Mouse (Mus musculus): ENCODE results near the gene Adamtsl1. TPM values are rescaled to one million over a fixed set of nuclear protein-coding genes. Genes with fewer than 3 reads are reported as not detected.
A peak's percentile ranks its signal among the peaks of the same experiment; 100 is the strongest.

The Adamtsl1 gene
- 14.1 and 17.6 TPM in 2 replicates for polyA plus RNA-seq (2015; fragmentation: Nextera tagmentation; extraction: Ambion mirVana)

- Histone ChIP-seq H3K4me3 (peak within 1 kb of the TSS; percentile 58), H3K27ac (peak within 1 kb of the TSS; percentile 91), H3K4me1 (peaks cover 17% of the 10 kb centered on the region), H3K27me3 (peaks cover 8% of the 10 kb centered on the region; the same call in 1 of the 2 replicates), H3K9me3 (no peaks in the 10 kb centered on the region), H3K36me3 (no peaks in the 10 kb centered on the region), H3K4me2 (peak within 1 kb of the TSS; percentile 99), H3K9ac (peak within 1 kb of the TSS; percentile 47)
- 2% methylated on average over 9 of the region's 9 CpGs for WGBS
- peak; percentile 25 for ATAC-seq (ENCODE audit: borderline replicate concordance, extremely low read depth, low FRiP score, low TSS enrichment)
Observed at GRCm38 (mm10) chr4:85513792-85514191, at the start of gene Adamtsl1. Gene Adamtsl1 (plus strand): TSS chr4:85514172.

GRCm38 (mm10) chr4:85483586-85483985, 30.4 kb upstream of the Adamtsl1 start:
- H3K9me3 ChIP-seq: no peaks in the 10 kb centered on the region
- no peak for ATAC-seq (ENCODE audit: borderline replicate concordance, extremely low read depth, low FRiP score, low TSS enrichment)
- WGBS: 93% methylated on average over 6 of the region's 6 CpGs

GRCm38 (mm10) chr4:85486316-85486946, 27.5 kb upstream of the Adamtsl1 start:
- 79% methylated on average over 10 of the region's 10 CpGs for WGBS
- Histone ChIP-seq H3K4me1 (no peaks in the 10 kb centered on the region), H3K36me3 (no peaks in the 10 kb centered on the region), H3K4me2 (no peak overlapping the region), H3K27me3 (no peaks in the 10 kb centered on the region), H3K9ac (no peak overlapping the region), H3K4me3 (no peak overlapping the region), H3K27ac (no peak overlapping the region), H3K9me3 (no peaks in the 10 kb centered on the region)
- ATAC-seq (ENCODE audit: borderline replicate concordance, extremely low read depth, low FRiP score, low TSS enrichment): no peak

More at GRCm38 (mm10) chr4:85483586-85483985, 30.4 kb upstream of the Adamtsl1 start:
- no peak overlapping the region for H3K4me2 ChIP-seq
- H3K4me1 ChIP-seq: no peaks in the 10 kb centered on the region
- H3K27me3 ChIP-seq: no peaks in the 10 kb centered on the region
- H3K9ac ChIP-seq: no peak overlapping the region
- no peak overlapping the region for H3K4me3 ChIP-seq
- no peak overlapping the region for H3K27ac ChIP-seq
- no peaks in the 10 kb centered on the region for H3K36me3 ChIP-seq

- ATAC-seq (ENCODE audit: borderline replicate concordance, extremely low read depth, low FRiP score, low TSS enrichment): no peak
Observed at GRCm38 (mm10) chr4:85505718-85506117, 8.3 kb upstream of the Adamtsl1 start.

GRCm38 (mm10) chr4:85506976-85507375, 7.0 kb upstream of the Adamtsl1 start:
- H3K4me2 ChIP-seq: no peak overlapping the region
- no peaks in the 10 kb centered on the region for H3K9me3 ChIP-seq
- no peaks in the 10 kb centered on the region for H3K36me3 ChIP-seq
- H3K27ac ChIP-seq: no peak overlapping the region
- no peak overlapping the region for H3K4me3 ChIP-seq
- 70% methylated on average over 2 of the region's 2 CpGs for WGBS
- no peaks in the 10 kb centered on the region for H3K27me3 ChIP-seq
- H3K9ac ChIP-seq: no peak overlapping the region
- H3K4me1 ChIP-seq: peaks cover 4% of the 10 kb centered on the region; the same call in 1 of the 2 replicates
- ATAC-seq (ENCODE audit: borderline replicate concordance, extremely low read depth, low FRiP score, low TSS enrichment): no peak

More at GRCm38 (mm10) chr4:85505718-85506117, 8.3 kb upstream of the Adamtsl1 start:
- H3K4me1 ChIP-seq: peaks cover 4% of the 10 kb centered on the region; the same call in 1 of the 2 replicates
- H3K27me3 ChIP-seq: no peaks in the 10 kb centered on the region
- H3K9ac ChIP-seq: no peak overlapping the region
- H3K9me3 ChIP-seq: no peaks in the 10 kb centered on the region
- no peak overlapping the region for H3K4me2 ChIP-seq
- 19% methylated on average over 3 of the region's 3 CpGs for WGBS
- no peak overlapping the region for H3K27ac ChIP-seq
- H3K36me3 ChIP-seq: no peaks in the 10 kb centered on the region
- no peak overlapping the region for H3K4me3 ChIP-seq

- no peak for ATAC-seq (ENCODE audit: borderline replicate concordance, extremely low read depth, low FRiP score, low TSS enrichment)
Observed at GRCm38 (mm10) chr4:85507491-85507890, 6.5 kb upstream of the Adamtsl1 start.

GRCm38 (mm10) chr4:85513288-85513687, 684 bp upstream of the Adamtsl1 start:
- Histone ChIP-seq H3K4me2 (peak overlapping the region; percentile 99), H3K4me1 (peaks cover 17% of the 10 kb centered on the region), H3K9ac (peak overlapping the region; percentile 47; the same call in 1 of the 2 replicates), H3K9me3 (no peaks in the 10 kb centered on the region), H3K27ac (peak overlapping the region; percentile 91), H3K27me3 (peaks cover 8% of the 10 kb centered on the region; the same call in 1 of the 2 replicates), H3K4me3 (peak overlapping the region; percentile 58), H3K36me3 (no peaks in the 10 kb centered on the region)
- WGBS: 10% methylated on average over 7 of the region's 7 CpGs
- ATAC-seq (ENCODE audit: borderline replicate concordance, extremely low read depth, low FRiP score, low TSS enrichment): peak; percentile 85

More at GRCm38 (mm10) chr4:85507491-85507890, 6.5 kb upstream of the Adamtsl1 start:
- Histone ChIP-seq H3K36me3 (no peaks in the 10 kb centered on the region), H3K27ac (no peak overlapping the region), H3K4me1 (peaks cover 4% of the 10 kb centered on the region; the same call in 1 of the 2 replicates), H3K9ac (no peak overlapping the region), H3K4me2 (no peak overlapping the region), H3K27me3 (no peaks in the 10 kb centered on the region), H3K9me3 (no peaks in the 10 kb centered on the region), H3K4me3 (no peak overlapping the region)
- 37% methylated on average over 5 of the region's 5 CpGs for WGBS

GRCm38 (mm10) chr4:85514205-85514681, 271 bp downstream of the Adamtsl1 start:
- Histone ChIP-seq H3K9me3 (no peaks in the 10 kb centered on the region), H3K27ac (peak overlapping the region; percentile 91), H3K27me3 (peaks cover 8% of the 10 kb centered on the region; the same call in 1 of the 2 replicates), H3K4me2 (peak overlapping the region; percentile 99), H3K4me3 (peak overlapping the region; percentile 58), H3K4me1 (peaks cover 17% of the 10 kb centered on the region), H3K36me3 (no peaks in the 10 kb centered on the region), H3K9ac (peak overlapping the region; percentile 47)
- ATAC-seq (ENCODE audit: borderline replicate concordance, extremely low read depth, low FRiP score, low TSS enrichment): peak; percentile 89
- WGBS: under 1% methylated on average over 33 of the region's 33 CpGs

GRCm38 (mm10) chr4:85526966-85527566, 13.1 kb downstream of the Adamtsl1 start:
- no peaks in the 10 kb centered on the region for H3K27me3 ChIP-seq
- no peak overlapping the region for H3K4me3 ChIP-seq
- no peak overlapping the region for H3K9ac ChIP-seq
- no peaks in the 10 kb centered on the region for H3K4me1 ChIP-seq
- ATAC-seq (ENCODE audit: borderline replicate concordance, extremely low read depth, low FRiP score, low TSS enrichment): no peak
- H3K9me3 ChIP-seq: no peaks in the 10 kb centered on the region
- no peak overlapping the region for H3K4me2 ChIP-seq
- 84% methylated on average over 7 of the region's 7 CpGs for WGBS
- H3K27ac ChIP-seq: no peak overlapping the region
- no peaks in the 10 kb centered on the region for H3K36me3 ChIP-seq

GRCm38 (mm10) chr4:85529852-85530251, 15.9 kb downstream of the Adamtsl1 start:
- Histone ChIP-seq H3K9me3 (no peaks in the 10 kb centered on the region), H3K27me3 (no peaks in the 10 kb centered on the region), H3K9ac (no peak overlapping the region), H3K4me2 (no peak overlapping the region), H3K27ac (no peak overlapping the region), H3K4me3 (no peak overlapping the region), H3K4me1 (no peaks in the 10 kb centered on the region), H3K36me3 (no peaks in the 10 kb centered on the region)
- WGBS: 70% methylated on average over 1 of the region's 1 CpGs
- ATAC-seq (ENCODE audit: borderline replicate concordance, extremely low read depth, low FRiP score, low TSS enrichment): no peak

GRCm38 (mm10) chr4:85539677-85540076, 25.7 kb downstream of the Adamtsl1 start:
- WGBS: 45% methylated on average over 5 of the region's 5 CpGs
- Histone ChIP-seq H3K27ac (no peak overlapping the region), H3K4me1 (no peaks in the 10 kb centered on the region), H3K9me3 (no peaks in the 10 kb centered on the region), H3K36me3 (no peaks in the 10 kb centered on the region), H3K27me3 (no peaks in the 10 kb centered on the region), H3K9ac (no peak overlapping the region), H3K4me2 (no peak overlapping the region), H3K4me3 (no peak overlapping the region)
- ATAC-seq (ENCODE audit: borderline replicate concordance, extremely low read depth, low FRiP score, low TSS enrichment): no peak

GRCm38 (mm10) chr4:85543221-85543620, 29.2 kb downstream of the Adamtsl1 start:
- Histone ChIP-seq H3K4me3 (no peak overlapping the region), H3K4me2 (no peak overlapping the region), H3K9ac (no peak overlapping the region), H3K36me3 (no peaks in the 10 kb centered on the region), H3K27me3 (no peaks in the 10 kb centered on the region), H3K9me3 (no peaks in the 10 kb centered on the region), H3K27ac (no peak overlapping the region), H3K4me1 (no peaks in the 10 kb centered on the region)
- no peak for ATAC-seq (ENCODE audit: borderline replicate concordance, extremely low read depth, low FRiP score, low TSS enrichment)
- 77% methylated on average over 4 of the region's 4 CpGs for WGBS

All from lung, embryonic 15.5 days (tissue).